Mouse (Mus musculus): ENCODE measurements around the gene Adap2. TPM values are rescaled to one million over a fixed set of nuclear protein-coding genes. Genes with fewer than 3 reads are reported as not detected.

Gene Adap2
- polyA plus RNA-seq, 1 experiment, result not detected

GRCm38 (mm10) chr11:80199773-80200172, 45.9 kb downstream of the Adap2 start:
- no peak overlapping the region for H3K4me3 ChIP-seq (ENCODE audit: insufficient read depth, low read depth, low read length)
- H3K27ac ChIP-seq (ENCODE audit: insufficient read depth, low read depth, low read length), result no peak overlapping the region
- WGBS, result 96% methylated on average over 2 of the region's 2 CpGs
- no peaks in the 10 kb centered on the region for H3K4me1 ChIP-seq (ENCODE audit: control insufficient read depth, insufficient read depth, low read length)
- TF ChIP-seq CTCF (IDR thresholded peaks at IDR 0.05; ENCODE audit: insufficient read depth, low read depth, low read length) (no peak), POLR2A (IDR thresholded peaks at IDR 0.05; ENCODE audit: insufficient read depth, low read depth, low read length) (no peak)

GRCm38 (mm10) chr11:80200326-80200725, 46.4 kb downstream of the Adap2 start:
- Histone ChIP-seq H3K4me3 (ENCODE audit: insufficient read depth, low read depth, low read length) (no peak overlapping the region), H3K4me1 (ENCODE audit: control insufficient read depth, insufficient read depth, low read length) (no peaks in the 10 kb centered on the region), H3K27ac (ENCODE audit: insufficient read depth, low read depth, low read length) (no peak overlapping the region)
- 70% methylated on average over 1 of the region's 1 CpGs for WGBS
- no peak for TF ChIP-seq POLR2A (IDR thresholded peaks at IDR 0.05; ENCODE audit: insufficient read depth, low read depth, low read length)
- TF ChIP-seq CTCF (IDR thresholded peaks at IDR 0.05; ENCODE audit: insufficient read depth, low read depth, low read length), result no peak

GRCm38 (mm10) chr11:80202296-80202695, 48.4 kb downstream of the Adap2 start:
- H3K27ac ChIP-seq (ENCODE audit: insufficient read depth, low read depth, low read length), result no peak overlapping the region
- TF ChIP-seq POLR2A (IDR thresholded peaks at IDR 0.05; ENCODE audit: insufficient read depth, low read depth, low read length), result no peak
- no peak for TF ChIP-seq CTCF (IDR thresholded peaks at IDR 0.05; ENCODE audit: insufficient read depth, low read depth, low read length)
- 80% methylated on average over 6 of the region's 6 CpGs for WGBS
- no peaks in the 10 kb centered on the region for H3K4me1 ChIP-seq (ENCODE audit: control insufficient read depth, insufficient read depth, low read length)
- H3K4me3 ChIP-seq (ENCODE audit: insufficient read depth, low read depth, low read length), result no peak overlapping the region

- TF ChIP-seq CTCF (IDR thresholded peaks at IDR 0.05; ENCODE audit: insufficient read depth, low read depth, low read length), result no peak
- TF ChIP-seq POLR2A (IDR thresholded peaks at IDR 0.05; ENCODE audit: insufficient read depth, low read depth, low read length), result no peak
- 86% methylated on average over 3 of the region's 3 CpGs for WGBS
These were observed 50.1 kb downstream of the Adap2 start for GRCm38 (mm10) chr11:80204037-80204436.

GRCm38 (mm10) chr11:80204941-80205340, 51.0 kb downstream of the Adap2 start:
- Histone ChIP-seq H3K4me3 (ENCODE audit: insufficient read depth, low read depth, low read length) (no peak overlapping the region), H3K4me1 (ENCODE audit: control insufficient read depth, insufficient read depth, low read length) (no peaks in the 10 kb centered on the region), H3K27ac (ENCODE audit: insufficient read depth, low read depth, low read length) (no peak overlapping the region)
- no peak for TF ChIP-seq CTCF (IDR thresholded peaks at IDR 0.05; ENCODE audit: insufficient read depth, low read depth, low read length)
- no peak for TF ChIP-seq POLR2A (IDR thresholded peaks at IDR 0.05; ENCODE audit: insufficient read depth, low read depth, low read length)
- 41% methylated on average over 5 of the region's 5 CpGs for WGBS

More at GRCm38 (mm10) chr11:80204037-80204436, 50.1 kb downstream of the Adap2 start:
- Histone ChIP-seq H3K4me1 (ENCODE audit: control insufficient read depth, insufficient read depth, low read length) (no peaks in the 10 kb centered on the region), H3K27ac (ENCODE audit: insufficient read depth, low read depth, low read length) (no peak overlapping the region), H3K4me3 (ENCODE audit: insufficient read depth, low read depth, low read length) (no peak overlapping the region)

- H3K27ac ChIP-seq (ENCODE audit: insufficient read depth, low read depth, low read length), result no peak overlapping the region
- 40% methylated on average over 7 of the region's 7 CpGs for WGBS
- peaks cover 5% of the 10 kb centered on the region for H3K4me1 ChIP-seq (ENCODE audit: control insufficient read depth, insufficient read depth, low read length)
- no peak overlapping the region for H3K4me3 ChIP-seq (ENCODE audit: insufficient read depth, low read depth, low read length)
- TF ChIP-seq POLR2A (IDR thresholded peaks at IDR 0.05; ENCODE audit: insufficient read depth, low read depth, low read length) (no peak), CTCF (IDR thresholded peaks at IDR 0.05; ENCODE audit: insufficient read depth, low read depth, low read length) (no peak)
These were observed 54.6 kb downstream of the Adap2 start for GRCm38 (mm10) chr11:80208465-80208859.

- under 1% methylated on average over 78 of the region's 78 CpGs for WGBS
- Histone ChIP-seq H3K27ac (ENCODE audit: insufficient read depth, low read depth, low read length) (no peak within 1 kb of the TSS), H3K4me3 (ENCODE audit: insufficient read depth, low read depth, low read length) (peak within 1 kb of the TSS; percentile 89), H3K4me1 (ENCODE audit: control insufficient read depth, insufficient read depth, low read length) (peaks cover 5% of the 10 kb centered on the region)
- TF ChIP-seq POLR2A (IDR thresholded peaks at IDR 0.05; ENCODE audit: insufficient read depth, low read depth, low read length) (peak; percentile 62; the same call in 1 of the 2 replicates), CTCF (IDR thresholded peaks at IDR 0.05; ENCODE audit: insufficient read depth, low read depth, low read length) (peak; percentile 73)
These were observed 55.2 kb downstream of the Adap2 start, which contains the start of gene Rhot1 for GRCm38 (mm10) chr11:80208860-80209800. TSS of gene Rhot1 (plus strand) at chr11:80209019.

GRCm38 (mm10) chr11:80210321-80210720, 56.4 kb downstream of the Adap2 start:
- 27% methylated on average over 6 of the region's 6 CpGs for WGBS
- H3K4me3 ChIP-seq (ENCODE audit: insufficient read depth, low read depth, low read length), result no peak overlapping the region
- TF ChIP-seq POLR2A (IDR thresholded peaks at IDR 0.05; ENCODE audit: insufficient read depth, low read depth, low read length), result no peak
- peaks cover 5% of the 10 kb centered on the region for H3K4me1 ChIP-seq (ENCODE audit: control insufficient read depth, insufficient read depth, low read length)
- no peak overlapping the region for H3K27ac ChIP-seq (ENCODE audit: insufficient read depth, low read depth, low read length)

- no peak overlapping the region for H3K27ac ChIP-seq (ENCODE audit: insufficient read depth, low read depth, low read length)
- H3K4me3 ChIP-seq (ENCODE audit: insufficient read depth, low read depth, low read length), result no peak overlapping the region
- TF ChIP-seq CTCF (IDR thresholded peaks at IDR 0.05; ENCODE audit: insufficient read depth, low read depth, low read length), result no peak
- TF ChIP-seq POLR2A (IDR thresholded peaks at IDR 0.05; ENCODE audit: insufficient read depth, low read depth, low read length), result no peak
- H3K4me1 ChIP-seq (ENCODE audit: control insufficient read depth, insufficient read depth, low read length), result peaks cover 5% of the 10 kb centered on the region
- 92% methylated on average over 2 of the region's 2 CpGs for WGBS
These were observed 58.4 kb downstream of the Adap2 start for GRCm38 (mm10) chr11:80212282-80212681.
